Mouse (Mus musculus) lung, embryonic 14.5 days (tissue): ENCODE results near the gene Xbp1. TPM values are rescaled to one million over a fixed set of nuclear protein-coding genes. Genes with fewer than 3 reads are reported as not detected.
"Not testable (repeated sequence)": the region's sequence is repeated elsewhere in the genome, so short reads cannot be mapped to it uniquely, and the experiment has no call there.

Experiments used
- ATAC-seq: fragments of 200-750 bp; cut with Nextera tagmentation; 2 replicates; pipeline ENCODE4 v1.8.0; 2017; ENCODE audit warnings: mild to moderate bottlenecking, moderate TSS enrichment, moderate library complexity; ENCODE audit not compliant: insufficient read depth
- DNase-seq: peaks from one replicate; pipeline ENCODE4 v3.0.0-alpha.2; 2015
- H3K27ac ChIP-seq: fragments of 300-500 bp; sonication (generic); 2 replicates; pipeline ENCODE4 v1.5.1; 2014; ENCODE audit warnings: low read depth, mild to moderate bottlenecking, moderate library complexity
- H3K27me3 ChIP-seq: fragments of 300-500 bp; sonication (generic); 2 replicates; pipeline ENCODE4 v1.6.1; 2014; ENCODE audit warnings: low read length, control low read depth; ENCODE audit not compliant: insufficient read depth
- H3K36me3 ChIP-seq: fragments of 300-500 bp; sonication (generic); 2 replicates; pipeline ENCODE4 v1.6.1; 2014; ENCODE audit warnings: control low read depth; ENCODE audit not compliant: insufficient read depth
- H3K4me1 ChIP-seq: fragments of 300-500 bp; sonication (generic); 2 replicates; pipeline ENCODE4 v1.6.1; 2014; ENCODE audit warnings: antibody characterized with exemption, control low read depth; ENCODE audit not compliant: insufficient read depth
- H3K4me2 ChIP-seq: fragments of 300-500 bp; sonication (generic); 2 replicates; pipeline ENCODE4 v1.6.1; 2014; ENCODE audit warnings: mild to moderate bottlenecking
- H3K4me3 ChIP-seq: fragments of 300-500 bp; sonication (generic); 2 replicates; pipeline ENCODE4 v1.5.1; 2014; ENCODE audit warnings: low read depth, low read length
- H3K9ac ChIP-seq: fragments of 300-500 bp; sonication (generic); 2 replicates; pipeline ENCODE4 v1.6.1; 2014
- H3K9me3 ChIP-seq: fragments of 300-500 bp; sonication (generic); 2 replicates; pipeline ENCODE4 v1.6.1; 2016; ENCODE audit warnings: low read depth, low read length, control low read depth
- CTCF ChIP-seq: IDR thresholded peaks from 2 replicates; pipeline ENCODE4 v1.5.1; 2016; ENCODE audit warnings: antibody characterized with exemption, low read depth
- WGBS: fragments of 180-500 bp; shearing (Covaris S2); extraction: QIAGEN DNeasy Blood & Tissue Kit; methylation state at CpG from one replicate; pipeline ENCODE4 v1.1.7; 2014; 5-methylcytosine and 5-hydroxymethylcytosine counted together
- polyA plus RNA-seq: library from polyadenylated mRNA; unstranded; fragments of >200 nt; fragmentation: Nextera tagmentation; extraction: Ambion mirVana; gene quantifications from 2 replicates; pipeline ENCODE4 v1.2.1, GENCODE M21; 2014

The Xbp1 gene
- polyA plus RNA-seq, 1 experiment from 2014 or later, result 180 TPM

DNA sequence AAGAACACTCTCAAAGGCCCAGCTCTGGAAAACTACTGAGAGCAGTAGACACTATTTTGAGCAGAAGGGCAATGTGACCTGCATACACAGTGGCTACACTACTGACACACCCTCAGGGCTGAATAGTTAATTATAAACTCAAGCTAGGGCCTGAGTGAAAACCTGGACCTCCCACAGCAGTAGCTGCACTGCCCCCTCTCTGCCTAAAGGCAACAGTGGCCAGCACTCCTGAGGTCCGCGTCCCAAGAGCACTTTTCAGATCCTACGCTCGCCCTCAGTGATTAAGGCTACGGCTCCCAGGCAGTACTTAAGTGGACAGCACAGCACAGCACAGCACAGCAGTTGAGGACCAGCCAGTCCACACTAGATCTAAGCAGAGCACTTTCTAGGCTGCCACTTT, 12.6 kb downstream of the Xbp1 start:
- Histone ChIP-seq H3K9ac (no peak overlapping the region), H3K27me3 (no peaks in the 10 kb centered on the region), H3K4me2 (no peak overlapping the region), H3K4me1 (no peaks in the 10 kb centered on the region), H3K27ac (no peak overlapping the region), H3K36me3 (peaks cover 71% of the 10 kb centered on the region), H3K9me3 (no peaks in the 10 kb centered on the region), H3K4me3 (no peak overlapping the region)
- ATAC-seq (no peak), DNase-seq (no peak)
- WGBS, result 74% methylated on average over 5 of the region's 5 CpGs
- 0 out of 2 replicates have a peak, but pooled peaks have one; percentile 15 for TF ChIP-seq CTCF

DNA sequence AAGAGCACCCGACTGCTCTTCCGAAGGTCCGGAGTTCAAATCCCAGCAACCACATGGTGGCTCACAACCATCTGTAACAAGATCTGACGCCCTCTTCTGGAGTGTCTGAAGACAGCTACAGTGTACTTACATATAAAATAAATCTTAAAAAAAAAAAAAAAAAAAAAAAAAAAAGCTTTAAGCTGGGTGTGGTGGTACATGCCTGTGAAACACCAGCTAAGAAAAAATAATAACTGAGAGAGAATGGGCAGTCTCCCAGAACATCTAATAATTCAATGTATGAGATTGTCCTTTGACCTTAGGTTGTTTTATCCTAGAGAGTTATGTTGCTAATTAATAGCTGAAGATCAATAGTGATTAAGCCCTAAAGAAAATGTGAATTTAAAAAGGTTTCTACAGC, 17.0 kb downstream of the Xbp1 start:
- not testable (repeated sequence) for DNase-seq, H3K4me3 ChIP-seq, H3K4me2 ChIP-seq, H3K9me3 ChIP-seq, H3K27ac ChIP-seq, H3K27me3 ChIP-seq, H3K4me1 ChIP-seq, ATAC-seq, H3K9ac ChIP-seq
- peaks cover 48% of the 10 kb centered on the region for H3K36me3 ChIP-seq
- 87% methylated on average over 4 of the region's 4 CpGs for WGBS

DNA sequence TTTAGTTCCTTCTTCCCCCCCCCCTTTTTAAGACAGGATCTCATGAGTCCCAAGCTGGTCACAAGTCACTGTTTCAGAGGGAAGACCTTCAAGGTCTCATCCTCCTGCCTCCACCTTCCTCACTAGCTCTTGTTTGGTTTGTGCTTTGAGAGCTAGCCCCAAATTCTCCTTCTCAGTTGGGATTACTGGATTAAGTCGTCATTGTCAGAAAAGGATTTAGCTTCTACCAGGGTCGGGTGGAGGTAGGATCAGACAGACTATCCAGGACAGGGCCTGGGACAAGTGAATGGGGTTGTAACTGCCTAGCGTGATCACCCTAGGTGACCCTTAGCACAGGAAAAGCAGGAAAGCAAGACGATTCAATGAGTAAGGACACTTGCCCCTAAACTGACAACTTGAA, 19.9 kb downstream of the Xbp1 start:
- no peak for ATAC-seq
- Histone ChIP-seq H3K9me3 (no peaks in the 10 kb centered on the region), H3K4me2 (peak overlapping the region; percentile 78), H3K4me3 (peak overlapping the region; percentile 91), H3K27ac (no peak overlapping the region), H3K4me1 (peaks cover 7% of the 10 kb centered on the region), H3K27me3 (no peaks in the 10 kb centered on the region), H3K36me3 (peaks cover 21% of the 10 kb centered on the region; the same call in 1 of the 2 replicates), H3K9ac (peak overlapping the region; percentile 94)
- TF ChIP-seq CTCF, result no peak
- DNase-seq, result no peak
- WGBS, result 45% methylated on average over 4 of the region's 4 CpGs

DNA sequence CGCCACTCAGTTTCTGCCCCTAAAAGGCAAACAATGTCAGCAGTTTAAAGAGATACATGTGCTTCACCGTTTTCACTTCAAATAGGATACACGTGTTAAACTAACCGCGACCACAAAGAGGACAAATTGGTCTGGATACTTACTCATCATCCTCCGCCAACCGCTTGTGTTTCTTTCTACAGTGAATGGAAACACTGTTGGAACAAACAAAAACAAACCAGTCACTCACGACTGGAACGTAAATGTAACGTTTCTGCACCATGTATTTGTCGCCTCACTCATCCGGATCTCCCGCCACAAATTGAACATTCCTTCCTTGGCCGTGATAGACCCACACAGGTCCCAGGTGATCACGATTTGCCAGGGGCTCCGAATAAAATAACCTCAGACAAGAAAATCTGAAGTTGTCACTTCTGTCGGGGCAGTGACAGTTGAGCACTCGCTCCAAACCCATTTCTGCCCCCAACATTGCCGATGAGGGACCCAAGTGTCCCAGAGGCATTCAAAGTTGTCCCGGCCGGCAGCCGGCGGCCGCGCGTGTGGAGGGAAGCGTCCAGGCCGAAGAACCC, 20.9 kb downstream of the Xbp1 start:
- Histone ChIP-seq H3K27me3 (no peaks in the 10 kb centered on the region), H3K9me3 (no peaks in the 10 kb centered on the region), H3K36me3 (peaks cover 21% of the 10 kb centered on the region; the same call in 1 of the 2 replicates), H3K4me1 (peaks cover 7% of the 10 kb centered on the region), H3K27ac (peak overlapping the region; percentile 51), H3K9ac (peak overlapping the region; percentile 94), H3K4me2 (peak overlapping the region; percentile 78), H3K4me3 (peak overlapping the region; percentile 91)
- DNase-seq, result peak; percentile 48
- ATAC-seq, result no peak
- no peak for TF ChIP-seq CTCF
- WGBS, result 1% methylated on average over 28 of the region's 28 CpGs

DNA sequence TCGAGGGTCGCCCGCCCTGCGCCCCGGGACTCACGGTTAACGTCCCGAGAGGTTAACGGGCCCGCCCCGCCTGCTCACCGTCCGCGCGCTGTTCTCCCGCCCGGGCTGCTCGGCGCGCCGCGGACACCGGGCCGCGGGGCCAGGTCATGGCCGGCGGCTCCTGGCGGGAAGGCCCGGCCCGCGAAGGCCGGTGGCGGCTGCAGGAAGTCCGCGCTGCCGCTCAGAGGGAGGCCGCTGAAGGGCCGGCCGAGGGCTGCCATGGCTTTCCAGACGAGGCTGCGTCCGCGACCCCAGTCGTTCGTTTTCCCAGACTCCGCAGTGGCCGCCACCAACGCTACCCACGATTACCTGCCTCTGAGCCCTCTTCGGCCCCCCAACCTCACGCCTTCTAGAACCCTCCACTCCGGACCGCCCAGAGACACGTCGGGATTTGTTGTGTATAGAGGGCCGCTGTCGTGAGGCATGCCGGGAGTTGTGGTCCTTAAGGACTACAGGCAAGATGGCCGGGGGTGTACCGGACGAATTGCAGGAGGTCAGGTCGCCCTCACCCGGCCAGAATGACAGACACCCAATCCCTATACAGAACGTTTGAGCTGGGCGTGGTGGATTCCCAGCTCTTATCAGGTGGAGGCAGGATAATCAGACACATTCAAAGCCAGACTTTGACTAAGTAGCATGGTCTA, 21.5 kb downstream of the Xbp1 start, which contains the start of gene Ccdc117:
Gene Ccdc117, minus strand, starts transcription at position 389 of the 683 bp plus-strand sequence.
- H3K27me3 ChIP-seq, result no peaks in the 10 kb centered on the region
- H3K36me3 ChIP-seq, result peaks cover 18% of the 10 kb centered on the region; the same call in 1 of the 2 replicates
- H3K4me3 ChIP-seq, result peak within 1 kb of the TSS; percentile 91
- H3K4me2 ChIP-seq, result peak within 1 kb of the TSS; percentile 78
- H3K27ac ChIP-seq, result peak within 1 kb of the TSS; percentile 51
- H3K9me3 ChIP-seq, result no peaks in the 10 kb centered on the region
- peaks cover 7% of the 10 kb centered on the region for H3K4me1 ChIP-seq
- peak within 1 kb of the TSS; percentile 94 for H3K9ac ChIP-seq
- under 1% methylated on average over 65 of the region's 65 CpGs for WGBS
- TF ChIP-seq CTCF, result no peak
- DNase-seq (peak; percentile 94), ATAC-seq (peak; percentile 99)

DNA sequence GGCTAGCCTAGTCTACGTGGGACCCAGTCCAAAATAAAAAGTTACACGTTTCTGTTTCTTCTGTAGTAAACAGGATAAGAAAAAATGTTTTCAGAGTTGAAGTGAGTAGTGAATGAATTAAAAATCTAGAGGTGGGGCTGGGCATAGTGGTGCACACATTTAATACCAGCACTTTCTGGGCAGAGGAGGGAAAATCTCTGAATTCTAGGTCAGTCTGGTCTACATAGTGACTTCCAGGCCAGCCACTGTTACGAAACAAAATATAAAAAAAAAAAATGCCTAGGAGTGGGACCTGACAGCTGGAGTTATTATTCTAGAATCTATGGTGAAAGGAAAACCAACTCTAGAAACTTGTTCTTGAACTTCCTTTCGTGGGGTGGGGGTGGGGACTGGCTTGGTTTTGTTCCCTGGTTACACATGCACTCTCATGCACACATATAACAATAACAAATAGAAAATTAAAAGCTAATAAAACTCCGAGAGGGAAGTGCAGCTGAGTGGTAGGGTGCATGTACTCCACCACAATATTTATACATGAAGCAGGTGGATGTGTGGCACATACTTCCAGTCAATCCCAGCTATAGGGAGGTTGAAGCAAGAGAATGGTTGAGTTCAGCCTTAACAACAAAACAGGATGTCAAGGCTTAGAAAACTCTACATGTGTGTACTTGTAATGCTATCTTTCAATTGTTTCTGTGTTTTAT, 22.2 kb downstream of the Xbp1 start:
- ATAC-seq (peak; percentile 18; the same call in 1 of the 2 replicates), DNase-seq (no peak)
- Histone ChIP-seq H3K4me2 (peak overlapping the region; percentile 78), H3K27ac (no peak overlapping the region), H3K4me3 (peak overlapping the region; percentile 91), H3K9ac (no peak overlapping the region), H3K27me3 (no peaks in the 10 kb centered on the region), H3K4me1 (peaks cover 7% of the 10 kb centered on the region), H3K36me3 (peaks cover 18% of the 10 kb centered on the region; the same call in 1 of the 2 replicates), H3K9me3 (no peaks in the 10 kb centered on the region)
- WGBS, result 39% methylated on average over 5 of the region's 5 CpGs
- TF ChIP-seq CTCF, result no peak

DNA sequence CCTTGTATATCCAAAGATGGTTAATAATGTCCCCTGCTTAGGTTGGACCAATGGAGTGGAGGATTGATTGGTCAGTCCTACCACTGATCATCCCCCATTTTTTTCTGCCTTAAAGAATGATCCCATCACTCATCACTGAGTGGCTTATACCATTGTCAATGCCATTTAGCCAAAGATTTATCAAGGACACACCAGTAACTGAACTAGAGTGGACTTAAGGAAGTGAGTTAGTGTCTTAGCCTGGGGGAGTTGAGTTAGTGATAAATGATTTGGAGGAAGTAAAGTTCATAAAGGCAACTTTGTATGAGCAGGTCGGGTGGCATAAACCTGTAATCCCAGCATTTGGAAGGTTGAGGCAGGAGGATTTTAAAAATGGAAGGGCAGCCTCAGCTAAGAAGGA, 22.8 kb downstream of the Xbp1 start:
- Histone ChIP-seq H3K27me3 (no peaks in the 10 kb centered on the region), H3K9me3 (no peaks in the 10 kb centered on the region), H3K4me1 (peaks cover 7% of the 10 kb centered on the region), H3K36me3 (peaks cover 12% of the 10 kb centered on the region; the same call in 1 of the 2 replicates), H3K9ac (no peak overlapping the region), H3K4me3 (no peak overlapping the region), H3K4me2 (no peak overlapping the region), H3K27ac (no peak overlapping the region)
- DNase-seq, result no peak
- no peak for ATAC-seq
- TF ChIP-seq CTCF, result no peak
- WGBS, result 73% methylated on average over 1 of the region's 1 CpGs

DNA sequence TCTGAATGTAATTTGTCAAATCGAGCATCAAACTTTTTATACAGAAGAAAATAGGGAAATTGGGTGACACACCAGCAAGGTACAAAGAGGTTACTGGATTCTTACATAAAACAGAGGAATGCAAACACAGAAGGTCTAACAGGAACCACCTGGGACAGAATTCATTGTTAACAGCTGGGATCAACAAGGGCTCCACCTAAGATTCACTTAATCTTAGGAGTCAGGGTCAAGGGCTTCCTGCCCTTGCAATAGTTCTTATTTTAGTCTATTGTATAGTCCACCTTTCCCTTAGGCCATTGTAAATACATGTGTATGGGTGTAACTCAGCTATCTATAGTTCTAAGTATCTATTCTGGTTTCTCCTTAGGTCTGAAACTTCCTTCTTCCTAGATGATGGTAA, 24.2 kb downstream of the Xbp1 start:
- not testable (repeated sequence) for DNase-seq, H3K27me3 ChIP-seq, H3K4me1 ChIP-seq, H3K9me3 ChIP-seq, H3K4me2 ChIP-seq, H3K27ac ChIP-seq, H3K9ac ChIP-seq, ATAC-seq, H3K4me3 ChIP-seq, H3K36me3 ChIP-seq
- WGBS, result 86% methylated on average over 1 of the region's 1 CpGs
